Mouse (Mus musculus) 416B (cell line): ENCODE results near the gene Spag6l.
"Not testable (repeated sequence)": the region's sequence is repeated elsewhere in the genome, so short reads cannot be mapped to it uniquely, and the experiment has no call there.

Source experiments
- DNase-seq: peaks from one replicate; pipeline ENCODE4 v3.0.0; 2011; ENCODE audit warnings: low read depth

Spag6l gene

DNA sequence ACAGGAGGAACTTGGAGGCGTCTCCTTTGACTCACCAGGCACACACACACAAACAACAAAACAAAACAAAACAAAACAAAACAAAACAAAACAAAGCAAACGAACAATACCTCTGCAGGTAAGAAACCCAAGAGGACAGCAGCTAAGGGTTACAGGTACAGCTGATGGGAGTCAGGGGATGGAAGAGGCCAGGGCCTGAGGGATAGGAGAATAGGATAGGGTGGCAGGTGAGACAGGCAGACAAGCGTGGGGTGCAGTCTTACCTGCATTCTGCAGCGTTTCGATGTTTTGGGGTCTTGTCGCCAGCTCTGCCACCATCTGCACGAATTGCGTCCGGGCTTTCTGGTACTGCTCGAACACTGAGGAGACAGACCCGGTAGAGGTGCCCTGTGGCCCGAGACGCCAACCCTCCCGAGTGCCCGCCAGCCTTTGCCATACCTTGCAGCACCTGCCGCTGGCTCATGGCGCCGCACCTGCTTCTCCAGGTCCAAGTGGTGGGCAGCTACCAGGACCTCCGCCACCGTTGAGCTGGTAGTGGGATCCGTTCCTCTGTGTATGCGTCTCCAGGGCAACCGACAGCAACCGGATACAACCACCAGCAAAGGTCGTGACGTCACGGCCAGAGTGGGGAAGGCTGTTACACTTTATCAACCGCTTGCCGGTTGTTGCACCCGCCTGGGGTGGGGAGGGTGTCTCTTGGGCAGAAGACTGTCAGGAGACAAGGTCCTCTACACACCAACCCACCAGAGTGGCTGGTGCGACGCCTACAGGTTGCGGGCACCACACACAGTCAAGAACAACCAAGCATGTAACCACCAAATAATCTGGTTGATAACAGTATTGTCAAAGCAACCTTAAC, at the start of gene Spag6l:
Spag6l (minus strand) TSS at position 700 of the 859 bp plus-strand sequence.
- no peak for DNase-seq

- DNase-seq: no peak
These were observed 49.8 kb upstream of the Spag6l start for GRCm38 (mm10) chr16:16879025-16879424.

DNA sequence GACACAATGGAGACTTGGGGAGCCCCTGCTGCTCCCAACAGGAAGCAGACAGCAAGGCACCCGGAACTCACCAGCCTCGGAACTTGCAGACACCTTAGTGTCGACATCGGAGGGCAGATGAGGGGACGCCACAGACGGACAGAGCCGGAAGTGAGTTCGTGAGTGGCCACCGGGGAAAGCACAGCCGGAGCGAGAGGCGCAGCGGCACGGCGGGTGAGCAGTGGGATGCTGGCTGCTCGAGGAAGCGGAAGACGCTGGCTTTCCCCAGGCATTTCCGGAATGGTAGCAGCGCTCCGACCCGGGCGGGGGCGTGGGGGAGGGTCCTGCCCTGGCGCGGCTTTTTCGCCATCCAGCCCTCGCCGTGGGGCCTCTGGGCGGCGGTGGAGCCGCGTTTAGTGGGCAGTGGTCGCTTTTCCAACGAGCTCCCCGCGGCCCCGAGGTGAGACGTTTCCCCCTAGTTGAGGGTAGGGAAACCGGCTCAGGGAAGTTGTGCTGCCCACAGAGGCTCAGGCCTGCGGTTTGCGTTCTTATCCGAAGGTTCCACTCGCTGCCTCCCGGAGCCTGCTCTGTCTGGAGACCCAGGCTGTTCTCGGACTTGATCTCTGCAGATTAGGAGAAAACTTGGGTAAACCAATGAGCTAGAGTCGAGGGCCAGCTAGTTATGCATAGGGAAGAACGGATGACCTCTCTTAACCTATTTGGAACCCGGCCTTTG, 41.5 kb upstream of the Spag6l start, which contains the start of the genes Top3b and Vpreb1:
Top3b (plus strand) TSS at position 120 of the 715 bp plus-strand sequence.
Vpreb1 (minus strand) TSS at position 227 of the 715 bp plus-strand sequence.
- DNase-seq: peak; percentile 97

DNA sequence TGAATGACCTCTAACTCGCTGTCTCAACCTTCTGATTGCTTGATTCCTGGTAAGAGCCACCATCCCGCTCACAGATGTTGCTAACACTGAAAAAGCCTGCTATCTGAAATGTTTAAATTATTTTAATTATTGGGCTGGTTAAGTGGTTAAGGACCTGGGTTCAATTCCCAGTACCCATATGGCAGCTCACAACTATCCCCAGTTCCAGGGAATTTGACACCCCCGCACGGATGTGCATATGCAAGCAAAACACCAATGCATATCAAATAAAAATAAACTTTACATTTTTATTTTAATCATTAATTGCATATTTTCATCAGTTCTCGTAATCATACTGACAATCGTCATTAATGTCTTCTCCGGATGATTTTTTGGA, 41.0 kb upstream of the Spag6l start:
- DNase-seq: no peak

- peak; percentile 61 for DNase-seq
These were observed 36.7 kb upstream of the Spag6l start for GRCm38 (mm10) chr16:16865696-16866561.

DNA sequence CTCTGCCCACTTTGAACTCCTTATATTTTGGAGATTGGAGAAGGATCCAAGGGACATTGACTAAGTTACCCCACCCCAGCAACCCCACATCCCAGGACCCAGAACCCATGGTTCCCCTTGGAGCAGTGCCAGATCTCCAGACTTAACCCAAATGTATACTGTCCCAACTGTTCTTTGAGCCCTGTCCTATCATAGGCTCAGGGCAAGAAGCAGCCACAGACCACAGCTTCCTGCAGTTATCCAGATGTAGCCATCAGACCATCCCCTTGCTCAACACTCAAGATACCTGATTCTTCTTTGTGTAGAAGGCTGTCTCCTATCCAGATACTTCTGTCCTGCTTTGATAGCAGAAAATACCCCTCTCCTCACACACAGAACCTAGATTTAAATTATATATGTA, 36.0 kb upstream of the Spag6l start:
- DNase-seq: peak; percentile 95

GRCm38 (mm10) chr16:16863978-16864377, 34.7 kb upstream of the Spag6l start, which contains the start of gene Igll1:
TSS of gene Igll1 (minus strand) at chr16:16863985.
- DNase-seq: no peak

DNA sequence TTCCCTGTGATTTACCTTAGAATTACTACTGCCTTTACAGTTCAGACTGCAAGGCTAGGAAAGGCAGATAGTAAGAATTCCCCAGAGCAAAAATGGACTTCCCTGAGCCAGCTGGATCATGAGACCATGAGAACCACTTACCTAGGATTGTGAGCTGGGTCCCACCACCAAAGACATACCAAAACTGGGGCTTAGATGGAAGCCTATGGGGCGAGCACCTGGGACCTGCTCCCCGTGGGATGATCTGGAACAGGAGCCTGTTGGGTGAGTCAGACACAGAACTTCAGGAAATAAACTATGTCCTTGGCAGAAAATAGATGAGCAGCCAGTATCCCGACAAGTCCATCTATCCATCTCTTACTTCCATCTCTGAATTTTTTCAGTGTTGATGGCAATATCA, 33.0 kb upstream of the Spag6l start:
- DNase-seq: no peak

GRCm38 (mm10) chr16:16856731-16857476, 27.6 kb upstream of the Spag6l start:
- DNase-seq: no peak

DNA sequence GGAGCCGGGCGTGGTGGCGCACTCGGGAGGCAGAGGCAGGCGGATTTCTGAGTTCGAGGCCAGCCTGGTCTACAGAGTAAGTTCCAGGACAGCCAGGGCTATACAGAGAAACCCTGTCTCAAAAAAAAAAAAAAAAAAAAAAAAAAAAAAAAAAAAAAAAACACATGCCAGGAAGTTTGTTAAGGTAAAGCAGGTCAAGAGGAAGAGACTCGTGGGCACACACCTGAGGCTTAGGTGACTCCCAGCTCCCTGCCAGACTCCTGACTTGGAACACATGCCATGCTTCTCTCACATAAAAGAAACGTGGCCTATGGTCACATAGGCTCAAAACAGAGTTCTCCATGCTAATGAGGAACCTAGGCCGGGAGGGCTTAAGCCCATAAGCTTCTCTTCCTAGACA, 26.8 kb upstream of the Spag6l start:
- DNase-seq: not testable (repeated sequence)

- no peak for DNase-seq
These were observed 26.3 kb upstream of the Spag6l start for GRCm38 (mm10) chr16:16855541-16855940.

DNA sequence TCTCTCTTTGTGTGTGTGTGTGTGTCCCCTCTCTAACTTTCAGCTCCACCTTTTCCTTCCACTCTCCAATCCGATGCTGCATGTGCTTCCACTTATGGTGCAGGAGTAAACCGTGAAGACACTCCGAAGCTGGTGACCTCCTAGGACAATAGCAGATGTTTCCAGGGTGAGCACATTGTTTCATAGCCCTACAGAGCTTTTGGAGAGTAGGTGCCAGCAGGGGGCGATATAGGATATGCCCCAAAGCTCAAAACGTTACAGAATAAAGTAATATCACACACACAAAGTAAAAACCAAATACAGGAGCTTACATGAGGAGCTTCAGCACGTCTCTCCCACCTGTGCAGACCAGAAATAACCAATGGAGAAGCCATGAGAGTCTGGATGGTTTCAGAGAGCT, 25.6 kb upstream of the Spag6l start:
- DNase-seq: peak; percentile 86

DNA sequence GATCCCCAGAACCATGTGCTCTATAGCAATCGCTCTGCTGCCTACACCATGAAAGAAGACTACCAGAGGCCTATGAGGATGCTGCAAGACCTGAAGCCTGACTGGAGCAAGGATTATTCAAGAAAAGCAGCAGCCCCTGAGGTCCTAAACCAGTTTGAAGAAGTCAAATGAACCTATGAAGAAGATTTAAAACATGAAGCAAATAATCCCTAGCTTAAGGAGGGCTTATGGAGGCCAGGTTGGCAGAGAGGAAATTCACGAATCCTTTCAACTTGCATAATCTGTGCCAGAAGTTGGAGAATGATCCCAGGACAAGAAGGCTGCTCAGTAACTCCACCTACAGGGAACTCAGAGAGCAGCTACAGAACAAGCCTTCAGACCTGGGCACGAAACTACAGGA, 23.2 kb upstream of the Spag6l start:
- no peak for DNase-seq

- peak; percentile 47 for DNase-seq
These were observed 19.9 kb upstream of the Spag6l start for GRCm38 (mm10) chr16:16849196-16849595.

GRCm38 (mm10) chr16:16829671-16830070, 415 bp upstream of the Spag6l start:
- DNase-seq: no peak

GRCm38 (mm10) chr16:16826223-16826622, 3.0 kb downstream of the Spag6l start:
- no peak for DNase-seq

DNA sequence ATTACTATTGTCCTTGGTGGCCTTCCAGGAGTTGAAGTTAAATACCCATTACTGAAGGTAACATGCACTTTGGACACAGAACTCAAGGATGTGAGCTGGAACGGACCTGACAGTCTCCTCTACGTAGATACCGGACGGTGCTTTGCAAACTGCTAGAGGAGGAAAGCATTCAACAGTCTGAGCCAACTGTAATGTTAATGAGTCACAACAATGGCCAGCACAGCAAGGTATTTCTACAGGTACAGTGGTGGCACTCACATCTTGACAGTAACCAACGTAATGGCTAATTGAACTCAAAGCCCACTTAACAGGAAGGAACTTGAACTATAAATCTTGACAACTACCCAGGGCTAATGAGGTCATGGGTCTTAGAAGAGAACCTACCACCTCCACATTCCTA, 3.8 kb downstream of the Spag6l start:
- DNase-seq: no peak

DNA sequence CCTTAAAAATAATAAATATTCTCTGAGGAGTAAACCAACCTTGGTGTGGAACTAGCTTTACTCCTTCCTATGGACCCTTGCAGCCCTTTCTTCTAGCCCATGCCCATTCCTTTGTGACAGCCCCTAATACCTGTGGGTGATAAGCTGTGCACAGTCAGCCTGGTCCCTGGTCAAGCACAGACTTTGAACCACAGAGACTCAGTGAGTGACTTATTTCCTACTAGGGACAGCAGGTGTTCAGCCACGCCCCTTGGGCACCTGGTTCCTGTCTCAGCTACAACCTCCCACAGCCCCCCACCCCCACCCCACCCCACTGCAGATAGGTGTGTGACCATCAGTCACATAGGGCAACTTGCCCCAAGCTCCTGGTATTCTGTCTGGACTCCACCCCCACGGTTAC, 22.9 kb downstream of the Spag6l start:
- DNase-seq: no peak
